Mouse (Mus musculus) cerebellum, adult (tissue): ENCODE results near the gene Prkcb.

Source experiments
- ATAC-seq: cut with Nextera tagmentation; 2 replicates; pipeline ENCODE4 v1.9.2; 2017; ENCODE audit warnings: mild to moderate bottlenecking, moderate library complexity, mixed read lengths; ENCODE audit not compliant: insufficient number of reproducible peaks, low FRiP score, low TSS enrichment

Gene Prkcb

GRCm38 (mm10) chr7:122289243-122290111, 926 bp downstream of the Prkcb start:
- peak; percentile 50 for ATAC-seq

- ATAC-seq: no peak
Observed at GRCm38 (mm10) chr7:122290165-122290564, 1.6 kb downstream of the Prkcb start.

GRCm38 (mm10) chr7:122290771-122291170, 2.2 kb downstream of the Prkcb start:
- ATAC-seq: no peak

GRCm38 (mm10) chr7:122292151-122292550, 3.6 kb downstream of the Prkcb start:
- ATAC-seq: no peak

GRCm38 (mm10) chr7:122294111-122294510, 5.6 kb downstream of the Prkcb start:
- no peak for ATAC-seq

- ATAC-seq: no peak
Observed at GRCm38 (mm10) chr7:122295363-122295762, 6.8 kb downstream of the Prkcb start.

- ATAC-seq: no peak
Observed at GRCm38 (mm10) chr7:122296331-122296730, 7.8 kb downstream of the Prkcb start.

- ATAC-seq: no peak
Observed at GRCm38 (mm10) chr7:122296805-122297204, 8.3 kb downstream of the Prkcb start.

GRCm38 (mm10) chr7:122297627-122298026, 9.1 kb downstream of the Prkcb start:
- ATAC-seq: no peak

GRCm38 (mm10) chr7:122298715-122299114, 10.2 kb downstream of the Prkcb start:
- no peak for ATAC-seq

- no peak for ATAC-seq
Observed at GRCm38 (mm10) chr7:122300538-122300937, 12.0 kb downstream of the Prkcb start.

GRCm38 (mm10) chr7:122302538-122302937, 14.0 kb downstream of the Prkcb start:
- no peak for ATAC-seq

- peak; percentile 86 for ATAC-seq
Observed at GRCm38 (mm10) chr7:122303988-122304387, 15.4 kb downstream of the Prkcb start.

GRCm38 (mm10) chr7:122304521-122304920, 16.0 kb downstream of the Prkcb start:
- ATAC-seq: no peak

GRCm38 (mm10) chr7:122307241-122307640, 18.7 kb downstream of the Prkcb start:
- ATAC-seq: no peak

- ATAC-seq: no peak
Observed at GRCm38 (mm10) chr7:122308661-122309060, 20.1 kb downstream of the Prkcb start.

- no peak for ATAC-seq
Observed at GRCm38 (mm10) chr7:122309909-122310725, 21.6 kb downstream of the Prkcb start.

GRCm38 (mm10) chr7:122310726-122311018, 22.1 kb downstream of the Prkcb start:
- no peak for ATAC-seq

GRCm38 (mm10) chr7:122313690-122314477, 25.3 kb downstream of the Prkcb start:
- no peak for ATAC-seq

GRCm38 (mm10) chr7:122315720-122316331, 27.3 kb downstream of the Prkcb start:
- no peak for ATAC-seq
